Mouse (Mus musculus): ENCODE measurements around the gene Ptprd. TPM values are rescaled to one million over a fixed set of nuclear protein-coding genes. Genes with fewer than 3 reads are reported as not detected.

The Ptprd gene
- polyA plus RNA-seq, 1 experiment from 2014 or later = 96.7 TPM

GRCm38 (mm10) chr4:76502575-76503278, 1709.0 kb downstream of the Ptprd start:
- H3K27me3 ChIP-seq = no peaks in the 10 kb centered on the region
- no peaks in the 10 kb centered on the region for H3K36me3 ChIP-seq
- H3K27ac ChIP-seq = no peak overlapping the region
- H3K9ac ChIP-seq = no peak overlapping the region
- no peak for ATAC-seq (ENCODE audit: low FRiP score)
- H3K4me1 ChIP-seq (replicated peaks) = no peaks in the 10 kb centered on the region
- no peak overlapping the region for H3K4me3 ChIP-seq
- no peak overlapping the region for H3K4me2 ChIP-seq
- WGBS = 53% methylated on average over 6 of the region's 6 CpGs
- no peaks in the 10 kb centered on the region for H3K9me3 ChIP-seq

GRCm38 (mm10) chr4:76485848-76486247, 1725.9 kb downstream of the Ptprd start:
- no peak overlapping the region for H3K4me2 ChIP-seq
- H3K9me3 ChIP-seq = no peaks in the 10 kb centered on the region
- H3K36me3 ChIP-seq = no peaks in the 10 kb centered on the region
- H3K27me3 ChIP-seq = no peaks in the 10 kb centered on the region
- no peak for ATAC-seq (ENCODE audit: low FRiP score)
- no peak overlapping the region for H3K4me3 ChIP-seq
- no peak overlapping the region for H3K27ac ChIP-seq
- H3K9ac ChIP-seq = no peak overlapping the region
- WGBS = 85% methylated on average over 3 of the region's 3 CpGs
- H3K4me1 ChIP-seq (replicated peaks) = no peaks in the 10 kb centered on the region

- Histone ChIP-seq H3K4me1 (replicated peaks) (no peaks in the 10 kb centered on the region), H3K4me2 (no peak overlapping the region), H3K9ac (no peak overlapping the region), H3K9me3 (no peaks in the 10 kb centered on the region), H3K4me3 (no peak overlapping the region), H3K27ac (no peak overlapping the region), H3K36me3 (no peaks in the 10 kb centered on the region), H3K27me3 (no peaks in the 10 kb centered on the region)
- ATAC-seq (ENCODE audit: low FRiP score) = no peak
- WGBS = 81% methylated on average over 3 of the region's 3 CpGs
Measured at GRCm38 (mm10) chr4:76468366-76469100, 1743.2 kb downstream of the Ptprd start.

- WGBS = 88% methylated on average over 1 of the region's 1 CpGs
- Histone ChIP-seq H3K27ac (no peak overlapping the region), H3K9ac (no peak overlapping the region), H3K4me3 (no peak overlapping the region), H3K9me3 (no peaks in the 10 kb centered on the region), H3K4me1 (replicated peaks) (peaks cover 3% of the 10 kb centered on the region; the same call in 1 of the 2 replicates), H3K27me3 (no peaks in the 10 kb centered on the region), H3K36me3 (no peaks in the 10 kb centered on the region), H3K4me2 (no peak overlapping the region)
- ATAC-seq (ENCODE audit: low FRiP score) = no peak
Measured at GRCm38 (mm10) chr4:76464682-76465081, 1747.1 kb downstream of the Ptprd start.

- H3K27ac ChIP-seq = no peak overlapping the region
- H3K4me1 ChIP-seq (replicated peaks) = peaks cover 3% of the 10 kb centered on the region; the same call in 1 of the 2 replicates
- no peaks in the 10 kb centered on the region for H3K9me3 ChIP-seq
- no peak overlapping the region for H3K4me3 ChIP-seq
- H3K27me3 ChIP-seq = no peaks in the 10 kb centered on the region
- no peak overlapping the region for H3K9ac ChIP-seq
- no peak overlapping the region for H3K4me2 ChIP-seq
- 79% methylated on average over 5 of the region's 5 CpGs for WGBS
- ATAC-seq (ENCODE audit: low FRiP score) = no peak
- H3K36me3 ChIP-seq = no peaks in the 10 kb centered on the region
Measured at GRCm38 (mm10) chr4:76461336-76461735, 1750.4 kb downstream of the Ptprd start.

GRCm38 (mm10) chr4:76460556-76460955, 1751.2 kb downstream of the Ptprd start:
- WGBS = 70% methylated on average over 1 of the region's 1 CpGs
- Histone ChIP-seq H3K4me2 (no peak overlapping the region), H3K9ac (no peak overlapping the region), H3K27ac (no peak overlapping the region), H3K4me1 (replicated peaks) (peaks cover 3% of the 10 kb centered on the region; the same call in 1 of the 2 replicates), H3K4me3 (no peak overlapping the region), H3K36me3 (no peaks in the 10 kb centered on the region), H3K27me3 (no peaks in the 10 kb centered on the region), H3K9me3 (no peaks in the 10 kb centered on the region)
- ATAC-seq (ENCODE audit: low FRiP score) = no peak

GRCm38 (mm10) chr4:76459621-76460020, 1752.1 kb downstream of the Ptprd start:
- ATAC-seq (ENCODE audit: low FRiP score) = no peak
- Histone ChIP-seq H3K9ac (no peak overlapping the region), H3K27me3 (no peaks in the 10 kb centered on the region), H3K27ac (no peak overlapping the region), H3K4me2 (no peak overlapping the region), H3K9me3 (no peaks in the 10 kb centered on the region), H3K4me3 (no peak overlapping the region), H3K4me1 (replicated peaks) (peaks cover 3% of the 10 kb centered on the region; the same call in 1 of the 2 replicates), H3K36me3 (no peaks in the 10 kb centered on the region)

GRCm38 (mm10) chr4:76452286-76452685, 1759.5 kb downstream of the Ptprd start:
- Histone ChIP-seq H3K4me2 (peak overlapping the region; percentile 71), H3K4me3 (peak overlapping the region; percentile 1), H3K9ac (peak overlapping the region; percentile 26), H3K9me3 (no peaks in the 10 kb centered on the region), H3K4me1 (replicated peaks) (peaks cover 19% of the 10 kb centered on the region), H3K36me3 (no peaks in the 10 kb centered on the region), H3K27me3 (no peaks in the 10 kb centered on the region), H3K27ac (0 out of 2 replicates have a peak overlapping the region, but pooled peaks have one; percentile 18)
- no peak for ATAC-seq (ENCODE audit: low FRiP score)
- WGBS = 82% methylated on average over 4 of the region's 4 CpGs

- peak overlapping the region; percentile 71 for H3K4me2 ChIP-seq
- 43% methylated on average over 8 of the region's 8 CpGs for WGBS
- H3K27me3 ChIP-seq = no peaks in the 10 kb centered on the region
- no peak; the same call in 1 of the 2 replicates for ATAC-seq (ENCODE audit: low FRiP score)
- peak overlapping the region; percentile 87 for H3K4me3 ChIP-seq
- H3K9me3 ChIP-seq = no peaks in the 10 kb centered on the region
- H3K36me3 ChIP-seq = no peaks in the 10 kb centered on the region
- H3K27ac ChIP-seq = peak overlapping the region; percentile 99
- H3K9ac ChIP-seq = peak overlapping the region; percentile 95
- peaks cover 21% of the 10 kb centered on the region for H3K4me1 ChIP-seq (replicated peaks)
Measured at GRCm38 (mm10) chr4:76451019-76451552, 1760.7 kb downstream of the Ptprd start.

- no peaks in the 10 kb centered on the region for H3K36me3 ChIP-seq
- H3K9ac ChIP-seq = peak overlapping the region; percentile 95
- WGBS = under 1% methylated on average over 34 of the region's 34 CpGs
- H3K27me3 ChIP-seq = no peaks in the 10 kb centered on the region
- peak overlapping the region; percentile 99 for H3K27ac ChIP-seq
- peak overlapping the region; percentile 87 for H3K4me3 ChIP-seq
- peak overlapping the region; percentile 71 for H3K4me2 ChIP-seq
- no peaks in the 10 kb centered on the region for H3K9me3 ChIP-seq
- peak; percentile 86 for ATAC-seq (ENCODE audit: low FRiP score)
- peaks cover 25% of the 10 kb centered on the region for H3K4me1 ChIP-seq (replicated peaks)
Measured at GRCm38 (mm10) chr4:76450351-76451018, 1761.3 kb downstream of the Ptprd start.

- peak overlapping the region; percentile 87 for H3K4me3 ChIP-seq
- WGBS = under 1% methylated on average over 85 of the region's 99 CpGs
- H3K4me2 ChIP-seq = peak overlapping the region; percentile 71
- H3K36me3 ChIP-seq = no peaks in the 10 kb centered on the region
- ATAC-seq (ENCODE audit: low FRiP score) = peak; percentile 83
- peak overlapping the region; percentile 95 for H3K9ac ChIP-seq
- H3K27ac ChIP-seq = peak overlapping the region; percentile 99
- H3K9me3 ChIP-seq = no peaks in the 10 kb centered on the region
- no peaks in the 10 kb centered on the region for H3K27me3 ChIP-seq
- H3K4me1 ChIP-seq (replicated peaks) = peaks cover 27% of the 10 kb centered on the region
Measured at GRCm38 (mm10) chr4:76449466-76450350, 1762.1 kb downstream of the Ptprd start.

Measured in hindbrain, embryonic 13.5 days (tissue).